Mouse (Mus musculus): ENCODE data around the gene Otulin. TPM values are rescaled to one million over a fixed set of nuclear protein-coding genes. Genes with fewer than 3 reads are reported as not detected.

The Otulin gene
- polyA plus RNA-seq, 1 experiment from 2014 or later: 41.3 TPM

DNA sequence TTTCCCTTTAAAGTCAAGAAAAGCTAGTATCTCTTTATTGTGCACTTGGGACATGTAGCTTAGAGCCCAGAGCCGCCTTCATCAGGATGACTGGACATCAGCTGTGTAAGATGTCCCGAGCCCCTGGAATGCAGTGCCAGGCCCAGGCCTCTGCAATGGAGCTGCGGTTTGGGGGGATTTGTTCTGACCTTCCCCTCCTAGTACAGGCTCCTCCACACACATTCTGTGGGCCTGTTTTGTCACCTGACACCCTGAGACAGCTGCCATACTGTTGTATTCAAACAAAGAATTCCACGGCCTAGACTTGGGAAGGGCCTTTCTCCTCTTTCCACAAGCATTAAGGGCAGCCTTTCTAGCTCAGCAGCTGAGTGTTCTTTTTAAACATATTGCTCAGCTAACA, 35.5 kb downstream of the Otulin start:
- peaks cover 37% of the 10 kb centered on the region for H3K36me3 ChIP-seq (ENCODE audit: control insufficient read depth, insufficient read depth, low read length)
- H3K4me3 ChIP-seq (ENCODE audit: low read length): no peak overlapping the region
- WGBS: 32% methylated on average over 4 of the region's 4 CpGs
- no peaks in the 10 kb centered on the region for H3K9me3 ChIP-seq (ENCODE audit: control insufficient read depth, low read length)
- no peak overlapping the region for H3K4me2 ChIP-seq (replicated peaks; ENCODE audit: low read depth, low read length)
- no peak overlapping the region for H3K9ac ChIP-seq (ENCODE audit: low read depth, low read length)
- ATAC-seq (ENCODE audit: low FRiP score, low TSS enrichment): peak; percentile 58; the same call in 1 of the 2 replicates
- H3K27me3 ChIP-seq (ENCODE audit: control insufficient read depth, insufficient read depth, low read length): no peaks in the 10 kb centered on the region
- no peaks in the 10 kb centered on the region for H3K4me1 ChIP-seq (ENCODE audit: control insufficient read depth, insufficient read depth, low read length)
- peak overlapping the region; percentile 12; the same call in 1 of the 2 replicates for H3K27ac ChIP-seq (ENCODE audit: low read depth, low read length)

DNA sequence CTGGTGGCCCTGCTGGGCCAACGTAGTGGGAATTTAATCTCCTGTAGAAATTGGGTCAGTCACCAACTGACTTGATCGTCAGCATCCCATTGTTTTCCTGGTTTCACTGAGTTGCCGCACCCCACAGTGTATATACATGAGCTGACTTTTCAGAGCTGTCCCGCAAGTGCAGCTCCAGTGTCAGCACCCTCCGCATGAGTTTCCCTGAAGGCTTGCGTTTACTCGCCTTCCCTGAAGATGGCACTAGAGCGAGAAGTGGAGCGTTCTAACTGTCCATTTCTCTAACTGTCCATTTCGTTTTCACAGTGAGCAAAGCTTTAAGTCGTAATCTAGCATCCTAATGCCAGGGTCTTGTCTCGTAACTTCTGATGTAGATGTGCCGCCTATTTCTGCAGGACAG, 36.8 kb downstream of the Otulin start:
- H3K4me3 ChIP-seq (ENCODE audit: low read length): no peak overlapping the region
- no peaks in the 10 kb centered on the region for H3K27me3 ChIP-seq (ENCODE audit: control insufficient read depth, insufficient read depth, low read length)
- H3K9me3 ChIP-seq (ENCODE audit: control insufficient read depth, low read length): no peaks in the 10 kb centered on the region
- H3K4me2 ChIP-seq (replicated peaks; ENCODE audit: low read depth, low read length): no peak overlapping the region
- no peak overlapping the region for H3K9ac ChIP-seq (ENCODE audit: low read depth, low read length)
- no peak for ATAC-seq (ENCODE audit: low FRiP score, low TSS enrichment)
- H3K4me1 ChIP-seq (ENCODE audit: control insufficient read depth, insufficient read depth, low read length): no peaks in the 10 kb centered on the region
- H3K36me3 ChIP-seq (ENCODE audit: control insufficient read depth, insufficient read depth, low read length): peaks cover 29% of the 10 kb centered on the region
- no peak overlapping the region for H3K27ac ChIP-seq (ENCODE audit: low read depth, low read length)
- 84% methylated on average over 13 of the region's 13 CpGs for WGBS

DNA sequence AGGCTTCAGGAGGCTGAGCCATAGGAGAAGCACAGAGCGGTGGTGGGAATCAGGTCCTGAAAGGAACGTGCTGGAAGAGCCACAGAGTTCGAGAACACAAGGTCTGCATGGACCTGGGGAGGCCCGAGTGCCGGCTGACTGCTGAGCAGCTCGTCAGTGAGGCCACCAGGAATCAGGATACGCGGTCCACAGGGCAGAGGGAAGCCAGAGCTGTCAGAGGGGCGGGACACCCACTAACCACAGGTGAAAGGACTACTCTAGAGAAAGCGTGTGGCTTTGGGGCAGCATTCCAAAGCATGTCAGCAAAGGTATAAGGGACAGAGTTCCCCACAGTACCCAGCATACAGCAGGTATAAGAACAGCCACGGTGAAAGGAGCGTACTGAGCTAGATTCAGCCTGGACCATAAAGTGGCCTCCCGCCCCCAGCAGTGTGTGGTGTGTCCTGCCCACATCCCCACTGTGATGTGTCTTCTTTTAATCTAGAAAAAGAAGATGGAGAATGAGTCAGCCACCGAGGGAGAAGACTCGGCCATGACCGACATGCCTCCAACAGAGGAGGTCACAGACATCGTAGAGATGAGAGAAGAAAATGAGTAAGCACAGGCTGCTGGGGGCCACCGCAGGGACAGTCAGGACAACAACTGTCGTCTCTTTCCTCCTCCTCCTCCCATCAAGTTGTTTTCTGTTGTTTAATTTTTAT, 37.7 kb downstream of the Otulin start:
- H3K4me1 ChIP-seq (ENCODE audit: control insufficient read depth, insufficient read depth, low read length): no peaks in the 10 kb centered on the region
- H3K9ac ChIP-seq (ENCODE audit: low read depth, low read length): no peak overlapping the region
- peaks cover 29% of the 10 kb centered on the region for H3K36me3 ChIP-seq (ENCODE audit: control insufficient read depth, insufficient read depth, low read length)
- H3K27me3 ChIP-seq (ENCODE audit: control insufficient read depth, insufficient read depth, low read length): no peaks in the 10 kb centered on the region
- H3K4me2 ChIP-seq (replicated peaks; ENCODE audit: low read depth, low read length): no peak overlapping the region
- no peaks in the 10 kb centered on the region for H3K9me3 ChIP-seq (ENCODE audit: control insufficient read depth, low read length)
- ATAC-seq (ENCODE audit: low FRiP score, low TSS enrichment): no peak
- H3K27ac ChIP-seq (ENCODE audit: low read depth, low read length): no peak overlapping the region
- H3K4me3 ChIP-seq (ENCODE audit: low read length): no peak overlapping the region
- 88% methylated on average over 19 of the region's 19 CpGs for WGBS

DNA sequence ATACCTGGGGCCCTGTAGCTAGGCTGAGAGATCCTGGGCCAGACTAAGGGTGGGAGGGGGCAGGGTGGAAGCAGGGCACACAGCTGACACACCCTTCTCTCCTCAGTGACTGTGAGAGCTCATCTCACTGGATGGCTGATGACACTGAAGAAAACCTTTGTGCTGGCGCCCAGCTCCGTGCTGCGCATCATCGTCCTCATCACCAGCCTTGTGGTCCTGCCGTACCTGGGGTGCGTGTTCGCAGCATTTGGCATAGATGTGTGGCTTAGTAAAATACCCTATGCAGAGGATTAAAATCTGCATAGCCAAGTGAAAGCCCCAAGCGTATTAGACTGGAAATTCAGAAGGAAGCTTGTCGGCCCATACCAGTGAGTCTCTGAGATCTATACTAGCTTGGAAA, 39.7 kb downstream of the Otulin start:
- Histone ChIP-seq H3K27me3 (ENCODE audit: control insufficient read depth, insufficient read depth, low read length) (no peaks in the 10 kb centered on the region), H3K36me3 (ENCODE audit: control insufficient read depth, insufficient read depth, low read length) (peaks cover 25% of the 10 kb centered on the region), H3K4me2 (replicated peaks; ENCODE audit: low read depth, low read length) (no peak overlapping the region), H3K4me1 (ENCODE audit: control insufficient read depth, insufficient read depth, low read length) (no peaks in the 10 kb centered on the region), H3K27ac (ENCODE audit: low read depth, low read length) (no peak overlapping the region), H3K4me3 (ENCODE audit: low read length) (no peak overlapping the region), H3K9me3 (ENCODE audit: control insufficient read depth, low read length) (no peaks in the 10 kb centered on the region), H3K9ac (ENCODE audit: low read depth, low read length) (no peak overlapping the region)
- WGBS: 98% methylated on average over 9 of the region's 9 CpGs
- ATAC-seq (ENCODE audit: low FRiP score, low TSS enrichment): no peak

DNA sequence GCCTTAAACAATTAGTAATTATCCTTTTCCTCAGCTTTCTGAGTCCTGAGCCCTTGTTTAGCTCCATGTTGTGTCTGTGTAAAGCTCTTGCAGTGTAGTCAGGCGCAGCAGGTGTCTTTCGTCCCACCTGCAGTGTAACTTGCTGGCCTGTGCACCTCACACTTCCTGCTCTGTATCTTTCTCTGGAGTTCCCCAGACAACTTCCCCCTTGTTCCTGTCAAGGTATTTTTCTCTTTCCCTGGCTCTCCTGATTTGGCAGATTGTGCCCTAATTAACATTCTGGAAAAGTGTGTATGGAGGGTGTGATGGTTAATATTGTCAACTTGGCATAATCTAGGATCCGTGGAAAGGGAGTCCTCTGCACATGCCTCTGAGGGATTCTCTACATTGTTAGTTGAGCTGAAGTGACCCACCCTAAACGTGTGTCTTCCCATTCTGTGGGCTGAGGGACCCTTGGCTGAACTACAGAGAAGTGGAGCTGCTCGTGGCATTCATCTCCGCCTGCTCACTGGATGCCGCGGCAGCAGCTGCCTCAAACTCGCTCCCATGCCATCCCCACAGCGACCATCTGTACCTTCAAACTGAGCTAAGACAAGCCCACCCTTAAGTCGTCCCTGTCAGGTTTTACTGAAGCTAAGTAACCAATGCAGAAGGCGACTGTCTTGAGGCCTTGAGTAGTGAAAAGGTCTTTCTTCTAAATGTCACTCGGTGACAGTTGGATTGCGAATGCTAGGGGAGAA, 42.2 kb downstream of the Otulin start:
- no peaks in the 10 kb centered on the region for H3K27me3 ChIP-seq (ENCODE audit: control insufficient read depth, insufficient read depth, low read length)
- H3K9ac ChIP-seq (ENCODE audit: low read depth, low read length): no peak overlapping the region
- H3K4me3 ChIP-seq (ENCODE audit: low read length): no peak overlapping the region
- no peak overlapping the region for H3K4me2 ChIP-seq (replicated peaks; ENCODE audit: low read depth, low read length)
- 86% methylated on average over 14 of the region's 14 CpGs for WGBS
- H3K36me3 ChIP-seq (ENCODE audit: control insufficient read depth, insufficient read depth, low read length): peaks cover 18% of the 10 kb centered on the region
- H3K4me1 ChIP-seq (ENCODE audit: control insufficient read depth, insufficient read depth, low read length): no peaks in the 10 kb centered on the region
- no peak overlapping the region for H3K27ac ChIP-seq (ENCODE audit: low read depth, low read length)
- no peaks in the 10 kb centered on the region for H3K9me3 ChIP-seq (ENCODE audit: control insufficient read depth, low read length)
- ATAC-seq (ENCODE audit: low FRiP score, low TSS enrichment): no peak

DNA sequence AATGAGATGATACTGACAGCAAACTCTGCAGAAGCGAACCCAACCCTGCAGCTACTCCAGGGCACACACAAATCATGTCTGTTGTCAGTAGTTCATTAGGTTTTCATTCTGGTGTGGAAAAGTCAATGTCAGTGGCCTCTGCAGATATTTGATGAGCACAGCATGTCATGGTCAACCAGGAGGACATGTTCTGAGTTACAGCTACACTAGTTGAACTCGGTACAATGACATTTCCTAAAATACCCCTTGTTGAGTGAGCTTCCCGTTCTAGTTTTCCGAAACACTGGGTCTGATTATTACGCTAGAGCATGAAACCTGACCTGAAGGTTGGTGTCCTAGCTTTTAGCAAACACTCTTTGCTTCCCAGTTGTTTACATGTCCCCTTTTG, 44.4 kb downstream of the Otulin start:
- Histone ChIP-seq H3K9ac (ENCODE audit: low read depth, low read length) (no peak overlapping the region), H3K4me2 (replicated peaks; ENCODE audit: low read depth, low read length) (no peak overlapping the region), H3K36me3 (ENCODE audit: control insufficient read depth, insufficient read depth, low read length) (peaks cover 7% of the 10 kb centered on the region), H3K4me1 (ENCODE audit: control insufficient read depth, insufficient read depth, low read length) (no peaks in the 10 kb centered on the region), H3K9me3 (ENCODE audit: control insufficient read depth, low read length) (no peaks in the 10 kb centered on the region), H3K4me3 (ENCODE audit: low read length) (no peak overlapping the region), H3K27ac (ENCODE audit: low read depth, low read length) (no peak overlapping the region), H3K27me3 (ENCODE audit: control insufficient read depth, insufficient read depth, low read length) (no peaks in the 10 kb centered on the region)
- no peak for ATAC-seq (ENCODE audit: low FRiP score, low TSS enrichment)
- 85% methylated on average over 5 of the region's 5 CpGs for WGBS

DNA sequence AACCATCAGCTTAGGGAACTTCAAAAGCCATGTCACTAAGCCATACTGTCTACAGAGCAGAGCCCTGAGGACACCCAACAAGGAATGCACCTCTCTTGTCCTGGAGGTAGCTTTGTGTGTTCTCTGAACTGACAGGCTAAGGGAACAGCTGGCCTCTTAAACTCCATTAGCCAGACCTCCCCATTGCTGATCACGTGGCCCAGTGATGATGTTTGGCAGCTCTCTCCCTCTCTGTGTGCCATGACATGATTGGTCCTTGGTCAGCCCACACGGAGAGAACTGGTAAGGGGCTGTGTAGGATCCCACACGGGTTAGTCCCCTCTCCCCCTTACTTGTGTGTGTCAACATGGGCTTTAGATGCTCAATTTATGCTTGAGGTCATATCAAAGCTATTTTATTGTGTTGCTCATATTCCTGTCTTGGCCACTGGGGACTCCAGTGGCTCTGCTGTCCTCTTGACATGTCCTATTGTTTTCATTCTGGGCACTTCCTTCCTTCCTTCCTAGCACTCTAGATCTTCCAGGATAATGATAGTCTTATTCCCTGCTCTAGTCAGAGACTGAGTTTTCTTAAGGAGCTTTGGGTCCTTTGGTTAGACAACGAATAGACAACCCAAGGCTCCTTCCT, 44.9 kb downstream of the Otulin start:
- no peak overlapping the region for H3K27ac ChIP-seq (ENCODE audit: low read depth, low read length)
- no peak for ATAC-seq (ENCODE audit: low FRiP score, low TSS enrichment)
- H3K9ac ChIP-seq (ENCODE audit: low read depth, low read length): no peak overlapping the region
- no peak overlapping the region for H3K4me3 ChIP-seq (ENCODE audit: low read length)
- H3K4me2 ChIP-seq (replicated peaks; ENCODE audit: low read depth, low read length): no peak overlapping the region
- peaks cover 4% of the 10 kb centered on the region for H3K36me3 ChIP-seq (ENCODE audit: control insufficient read depth, insufficient read depth, low read length)
- 77% methylated on average over 4 of the region's 4 CpGs for WGBS
- H3K9me3 ChIP-seq (ENCODE audit: control insufficient read depth, low read length): no peaks in the 10 kb centered on the region
- no peaks in the 10 kb centered on the region for H3K27me3 ChIP-seq (ENCODE audit: control insufficient read depth, insufficient read depth, low read length)
- no peaks in the 10 kb centered on the region for H3K4me1 ChIP-seq (ENCODE audit: control insufficient read depth, insufficient read depth, low read length)

DNA sequence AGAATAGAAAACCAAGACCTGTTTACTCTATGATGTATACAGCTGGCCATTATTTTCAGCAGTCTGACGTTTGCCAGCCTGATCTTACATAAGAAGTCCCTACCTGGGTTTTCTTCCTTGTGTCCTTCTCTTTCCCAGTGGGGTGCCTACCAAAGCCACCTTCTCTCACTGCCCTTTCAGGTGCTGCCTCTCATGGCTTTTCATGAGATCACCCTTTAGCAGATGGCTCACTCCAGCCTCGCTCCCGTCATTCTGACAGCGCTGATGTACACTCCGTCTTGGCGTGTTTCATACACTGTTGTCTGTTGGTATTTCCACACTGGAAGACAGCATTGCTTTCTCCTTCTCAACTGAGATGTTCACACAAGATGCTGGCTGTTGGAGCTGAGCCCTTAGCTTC, 46.9 kb downstream of the Otulin start:
- no peak overlapping the region for H3K4me2 ChIP-seq (replicated peaks; ENCODE audit: low read depth, low read length)
- no peak overlapping the region for H3K9ac ChIP-seq (ENCODE audit: low read depth, low read length)
- WGBS: 95% methylated on average over 6 of the region's 6 CpGs
- no peaks in the 10 kb centered on the region for H3K36me3 ChIP-seq (ENCODE audit: control insufficient read depth, insufficient read depth, low read length)
- no peaks in the 10 kb centered on the region for H3K9me3 ChIP-seq (ENCODE audit: control insufficient read depth, low read length)
- ATAC-seq (ENCODE audit: low FRiP score, low TSS enrichment): no peak
- no peaks in the 10 kb centered on the region for H3K27me3 ChIP-seq (ENCODE audit: control insufficient read depth, insufficient read depth, low read length)
- H3K27ac ChIP-seq (ENCODE audit: low read depth, low read length): no peak overlapping the region
- H3K4me1 ChIP-seq (ENCODE audit: control insufficient read depth, insufficient read depth, low read length): no peaks in the 10 kb centered on the region
- no peak overlapping the region for H3K4me3 ChIP-seq (ENCODE audit: low read length)

DNA sequence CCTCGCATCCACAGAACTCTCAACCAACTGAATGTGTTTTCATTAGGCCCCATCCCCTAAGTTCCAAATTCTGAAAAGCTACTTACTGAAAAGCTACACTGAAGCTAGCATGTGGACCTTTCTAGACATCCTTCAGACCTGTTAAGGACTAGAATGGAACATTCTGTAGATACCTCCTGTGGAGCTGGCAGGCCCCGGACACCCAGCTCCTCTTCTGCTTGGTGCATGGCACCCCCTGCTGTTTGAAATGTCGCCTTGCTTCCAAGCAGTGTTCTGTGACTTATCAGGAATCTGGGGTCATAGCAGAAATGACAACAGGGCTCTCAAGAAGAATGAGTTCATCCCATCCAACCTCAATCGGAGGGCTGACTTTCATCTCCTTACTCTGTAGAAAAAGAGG, 47.5 kb downstream of the Otulin start:
- H3K9me3 ChIP-seq (ENCODE audit: control insufficient read depth, low read length): no peaks in the 10 kb centered on the region
- H3K9ac ChIP-seq (ENCODE audit: low read depth, low read length): no peak overlapping the region
- 82% methylated on average over 4 of the region's 4 CpGs for WGBS
- H3K4me1 ChIP-seq (ENCODE audit: control insufficient read depth, insufficient read depth, low read length): no peaks in the 10 kb centered on the region
- no peak overlapping the region for H3K4me3 ChIP-seq (ENCODE audit: low read length)
- no peak overlapping the region for H3K27ac ChIP-seq (ENCODE audit: low read depth, low read length)
- H3K4me2 ChIP-seq (replicated peaks; ENCODE audit: low read depth, low read length): no peak overlapping the region
- no peaks in the 10 kb centered on the region for H3K27me3 ChIP-seq (ENCODE audit: control insufficient read depth, insufficient read depth, low read length)
- peak; percentile 58; the same call in 1 of the 2 replicates for ATAC-seq (ENCODE audit: low FRiP score, low TSS enrichment)
- no peaks in the 10 kb centered on the region for H3K36me3 ChIP-seq (ENCODE audit: control insufficient read depth, insufficient read depth, low read length)
